Mouse (Mus musculus): ENCODE measurements at regions not wholly inside any gene's neighbourhood (a gene's known extent, or its start where the extent isn't known, plus 50 kb on each side); places are given as distances from the start of the nearest gene placed in this dataset.

DNA sequence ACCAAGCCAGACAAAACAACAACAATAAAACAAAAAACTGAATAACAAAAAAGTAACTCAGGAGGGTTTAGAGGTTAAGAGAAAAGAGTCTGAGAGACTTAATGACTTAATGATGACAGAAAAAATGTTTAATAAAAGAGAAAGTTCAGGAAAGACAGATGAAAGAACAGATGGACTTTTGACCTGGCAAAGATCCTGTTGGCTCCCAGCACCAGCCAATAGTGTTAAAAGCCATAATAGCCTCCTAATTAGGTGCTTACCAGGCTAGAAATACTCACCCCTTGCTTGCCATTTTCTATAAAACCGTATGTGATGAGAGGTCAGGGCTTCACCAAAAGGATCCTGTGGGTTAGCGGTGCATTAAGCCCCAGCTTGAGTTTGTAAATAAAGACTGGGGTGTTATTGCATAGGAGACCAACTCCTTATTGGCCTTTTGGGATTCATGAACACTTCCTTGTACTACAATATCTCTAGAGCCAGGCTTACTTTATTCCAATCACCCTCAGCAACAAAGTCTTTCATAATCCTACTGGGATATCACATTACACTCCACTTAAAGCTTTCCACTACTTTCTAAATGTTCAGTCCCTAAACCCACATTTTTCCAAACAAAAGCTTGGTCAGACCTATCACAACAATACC, 282.1 kb upstream of the Rasa1 start:
- intact Hi-C loops (cut with DNase I; ENCODE audit: low total_unique reads): no loop called here
- DNase-seq: no peak

DNA sequence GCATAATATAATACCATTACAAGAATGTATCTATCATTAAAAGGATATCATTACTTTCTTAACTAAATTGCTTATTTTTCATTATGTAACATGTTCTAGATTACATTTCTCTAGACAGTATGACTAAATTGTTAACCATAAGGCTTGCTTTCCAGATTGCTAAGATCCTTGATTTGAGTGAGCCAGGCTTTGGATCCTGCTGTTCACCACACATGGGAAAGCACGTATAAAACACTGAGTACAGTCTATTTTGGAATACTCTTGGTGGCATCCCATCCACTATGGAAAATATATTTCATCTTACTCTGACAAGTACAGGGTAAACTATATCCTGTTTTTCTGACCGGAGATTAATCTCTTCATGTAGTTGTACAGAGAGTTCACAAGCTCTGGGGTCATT, 268.9 kb upstream of the Rasa1 start:
- DNase-seq: no peak
- intact Hi-C loops (cut with DNase I; ENCODE audit: low total_unique reads): no loop called here

DNA sequence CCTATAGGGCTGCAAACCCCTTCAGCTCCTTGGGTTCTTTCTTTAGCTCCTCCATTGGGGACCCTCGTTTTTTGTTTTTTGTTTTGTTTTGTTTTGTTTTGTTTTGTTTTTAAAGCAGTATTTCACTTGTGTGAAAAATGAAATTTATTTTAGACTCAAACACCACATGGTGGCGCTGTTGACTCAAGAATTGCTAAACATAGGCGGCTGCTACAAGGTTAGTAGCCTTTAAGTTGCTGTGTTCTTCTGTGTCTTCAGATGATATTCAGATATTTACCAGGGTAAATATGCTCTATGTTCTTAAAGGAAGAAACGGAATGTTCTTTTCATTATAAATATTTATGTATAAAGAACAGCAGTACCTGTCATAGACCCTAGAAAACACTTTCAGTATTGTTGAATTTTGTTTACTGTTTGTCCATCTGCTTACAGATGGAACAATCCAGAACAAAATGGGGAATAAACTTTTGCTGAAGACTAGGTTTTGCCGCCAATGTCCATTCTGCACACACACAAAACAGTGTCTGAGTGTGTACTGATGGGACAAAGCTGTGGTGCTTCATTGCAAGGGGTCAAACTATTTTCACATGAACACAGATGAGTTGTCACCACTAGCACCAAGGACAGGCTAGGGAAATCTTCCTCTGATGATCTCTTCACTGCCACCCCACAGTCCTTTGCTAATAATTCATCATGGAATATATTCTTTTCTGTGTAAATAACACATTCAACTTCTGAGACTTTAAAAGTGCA, 267.3 kb upstream of the Rasa1 start:
- intact Hi-C loops (cut with DNase I; ENCODE audit: low total_unique reads): no loop called here
- peak; percentile 38 for DNase-seq

DNA sequence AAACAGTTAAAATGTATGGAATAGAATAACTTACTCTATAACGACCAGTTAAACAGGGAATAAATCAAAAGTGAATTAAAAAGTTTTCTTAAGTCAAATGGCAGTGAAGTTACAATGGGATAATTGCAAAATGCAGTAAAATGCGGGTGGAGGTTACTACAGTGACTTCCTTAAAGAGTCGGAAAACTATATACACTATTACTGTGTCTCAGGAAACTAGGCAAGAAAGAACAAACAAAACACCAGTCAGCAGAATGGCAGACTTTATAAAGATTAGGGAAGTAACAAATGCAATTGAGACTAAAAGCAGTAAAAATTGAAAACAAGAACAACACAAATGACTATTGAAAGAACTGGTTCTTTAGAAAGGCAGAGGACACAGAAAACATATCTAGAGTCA, 264.1 kb upstream of the Rasa1 start:
- intact Hi-C loops (cut with DNase I; ENCODE audit: low total_unique reads): no loop called here

DNA sequence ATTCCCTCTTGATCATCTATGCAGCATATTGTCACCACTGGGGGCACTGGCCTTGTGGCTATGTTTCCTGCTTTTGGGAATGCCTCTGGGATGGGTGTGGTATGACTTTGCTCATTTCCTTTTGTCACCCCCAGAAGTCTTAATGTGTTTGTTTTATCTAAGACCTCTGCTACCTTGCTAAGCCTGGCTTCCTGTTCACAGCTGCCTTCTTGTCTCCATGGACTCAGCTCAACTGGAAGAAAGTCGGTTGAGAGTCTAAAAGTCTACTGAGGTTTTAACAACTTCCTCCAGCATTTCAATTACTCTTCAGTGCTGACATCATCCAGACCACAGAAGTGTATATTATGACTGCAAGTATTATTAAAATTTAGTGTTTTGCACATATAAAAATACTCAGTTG, 220.7 kb upstream of the Rasa1 start:
- intact Hi-C loops (cut with DNase I; ENCODE audit: low total_unique reads): no loop called here

More for the DNA sequence above, 264.1 kb upstream of the Rasa1 start:
- no peak for DNase-seq

DNA sequence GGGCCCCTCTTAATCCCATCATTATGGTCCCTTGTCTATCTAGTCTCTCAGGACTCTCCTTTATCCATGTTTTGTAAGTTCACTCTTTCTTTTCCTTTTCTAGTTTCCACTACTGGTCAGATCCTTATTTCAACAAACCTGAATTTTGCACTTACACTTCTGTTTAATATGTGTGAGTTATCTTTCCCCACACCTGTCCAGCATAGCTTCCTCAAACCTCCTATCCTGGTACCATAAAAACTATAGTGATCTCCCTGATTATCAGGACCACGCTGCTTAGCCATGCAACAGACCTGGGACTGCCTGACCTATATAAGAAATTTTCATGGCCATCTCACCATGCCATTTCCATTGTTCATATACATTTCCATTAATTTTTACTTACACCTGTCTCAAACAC, 219.6 kb upstream of the Rasa1 start:
- no peak for DNase-seq
- intact Hi-C loops (cut with DNase I; ENCODE audit: low total_unique reads): no loop called here

More for the DNA sequence above, 220.7 kb upstream of the Rasa1 start:
- no peak for DNase-seq

DNA sequence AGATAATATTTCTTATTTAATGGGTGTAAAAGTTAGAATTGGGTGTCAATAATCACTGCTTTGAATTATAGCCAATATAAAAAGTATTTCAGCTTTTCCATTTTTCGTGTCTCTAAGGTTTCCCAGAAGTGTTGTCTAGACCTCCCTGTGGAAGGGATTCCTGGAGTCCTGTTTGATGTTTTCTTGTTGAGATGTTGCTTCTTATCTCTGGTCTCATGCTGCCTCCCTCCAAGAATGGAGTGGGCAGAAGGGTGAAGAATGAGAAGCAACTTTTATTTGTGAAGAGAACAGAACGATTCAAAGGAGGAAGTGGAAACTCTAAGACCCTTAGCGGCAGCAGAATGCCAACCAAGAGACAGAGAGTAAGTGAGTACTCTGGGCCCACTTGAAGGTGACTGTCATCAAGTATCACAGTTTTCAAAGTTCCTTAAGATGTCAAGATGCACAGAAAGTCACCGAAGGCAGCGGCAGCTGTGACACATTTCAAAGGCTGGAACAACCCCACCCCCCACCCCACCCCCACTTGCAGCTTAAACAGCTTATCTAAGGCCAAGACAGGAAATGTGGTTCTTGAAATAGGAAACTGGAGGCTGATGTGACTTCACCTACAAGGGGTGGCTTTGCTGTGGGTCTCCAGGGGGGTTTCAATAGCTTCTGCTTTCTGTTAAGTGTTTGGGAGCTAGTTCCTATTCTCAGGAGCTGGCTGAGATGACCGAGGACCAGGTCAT, 218.6 kb upstream of the Rasa1 start:
- intact Hi-C loops (cut with DNase I; ENCODE audit: low total_unique reads): no loop called here
- no peak for DNase-seq

DNA sequence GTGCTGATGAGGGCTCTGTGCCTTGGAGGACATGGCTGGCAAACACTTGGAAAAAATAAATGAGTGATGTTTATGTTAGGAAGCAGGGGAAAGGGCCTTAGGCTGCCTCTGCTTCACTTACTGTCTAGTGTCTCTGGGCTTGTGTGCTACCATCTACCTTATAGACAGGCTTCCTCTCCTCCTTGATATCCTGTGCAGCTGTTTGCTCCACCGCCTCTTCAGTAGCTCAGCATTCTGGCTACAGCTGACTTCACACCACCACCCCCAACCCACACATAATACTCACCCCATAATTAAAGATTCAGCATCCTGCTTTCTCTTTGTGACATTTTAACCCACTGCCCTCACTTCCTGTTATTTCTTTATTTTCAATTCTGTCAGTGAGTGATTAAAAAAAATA, 217.9 kb upstream of the Rasa1 start:
- intact Hi-C loops (cut with DNase I; ENCODE audit: low total_unique reads): no loop called here
- DNase-seq: no peak

DNA sequence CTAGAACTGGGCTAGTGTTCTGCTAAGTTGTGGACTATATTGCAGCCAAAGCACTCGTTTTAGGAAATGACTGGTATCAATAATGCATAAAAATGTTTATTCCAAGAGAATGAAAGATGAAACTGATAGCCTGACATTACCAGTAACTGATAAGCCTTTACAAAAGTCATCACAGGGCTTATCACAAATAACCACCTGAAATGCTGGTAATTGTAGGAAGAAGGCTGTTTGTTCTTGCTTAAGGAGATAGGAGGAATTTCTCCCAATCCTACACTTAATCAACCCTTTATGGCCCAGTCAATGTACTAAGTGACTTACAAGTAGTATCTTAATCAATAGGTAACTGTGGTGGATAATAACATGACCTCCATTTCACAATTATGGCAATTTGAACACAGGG, 217.1 kb upstream of the Rasa1 start:
- no peak for DNase-seq
- intact Hi-C loops (cut with DNase I; ENCODE audit: low total_unique reads): no loop called here

DNA sequence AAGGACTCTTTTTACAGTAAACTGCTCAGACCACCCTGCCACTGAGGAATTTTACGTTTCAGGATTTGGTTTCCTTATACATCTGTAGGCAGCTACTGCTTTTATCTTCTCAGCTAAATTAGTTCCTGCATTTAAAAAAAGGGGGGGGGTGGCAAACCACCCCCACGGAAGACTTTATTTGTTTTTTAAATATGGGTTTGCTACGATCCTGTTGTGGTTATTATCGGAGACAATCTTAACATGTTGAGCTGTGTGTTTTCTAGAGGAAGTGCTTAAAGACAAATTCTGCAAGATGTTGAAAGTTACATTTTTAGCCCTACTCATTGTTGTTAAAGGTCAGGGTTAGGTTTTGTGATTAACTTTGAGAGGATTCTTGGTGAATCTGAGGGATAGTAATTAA, 216.1 kb upstream of the Rasa1 start:
- DNase-seq: no peak
- intact Hi-C loops (cut with DNase I; ENCODE audit: low total_unique reads): no loop called here

DNA sequence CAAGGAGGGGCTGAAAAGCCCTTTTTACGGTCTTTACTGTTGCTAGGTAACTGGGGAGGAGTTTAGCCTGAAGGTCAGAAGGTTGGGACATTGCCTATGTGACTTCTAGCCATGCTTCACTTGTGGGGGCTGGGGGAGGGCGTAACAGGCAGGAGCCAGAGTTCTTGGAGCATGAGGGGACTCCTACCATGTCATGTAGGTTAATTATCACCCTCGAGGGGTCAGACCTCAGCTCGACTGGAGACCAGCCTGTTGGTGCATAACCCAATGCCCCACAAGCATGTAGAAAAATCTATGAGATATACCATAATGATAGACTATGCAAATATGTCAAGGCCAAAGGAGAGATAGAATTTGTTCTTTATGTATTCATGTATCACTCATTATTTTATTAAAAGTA, 215.1 kb upstream of the Rasa1 start:
- intact Hi-C loops (cut with DNase I; ENCODE audit: low total_unique reads): no loop called here

DNA sequence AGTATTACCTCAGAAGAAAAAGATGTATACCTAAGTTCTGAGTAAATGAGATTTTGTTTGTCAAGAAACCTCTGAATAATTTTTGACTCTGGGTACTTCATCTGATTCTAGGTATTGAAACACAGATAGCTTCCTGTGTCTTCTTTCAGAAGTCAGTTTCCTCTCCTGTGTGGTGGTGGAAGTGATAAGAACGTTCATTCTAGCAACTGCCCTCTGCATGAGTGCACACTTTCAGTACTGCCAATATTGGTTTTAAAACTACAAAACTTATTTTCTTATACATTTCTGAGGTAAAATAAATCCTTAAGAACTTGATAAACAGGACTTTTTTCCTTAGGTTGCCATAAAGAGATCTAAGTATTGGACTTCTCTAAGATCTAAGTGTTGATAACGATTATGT, 209.8 kb upstream of the Rasa1 start:
- no peak for DNase-seq
- intact Hi-C loops (cut with DNase I; ENCODE audit: low total_unique reads): no loop called here

More for the DNA sequence above, 215.1 kb upstream of the Rasa1 start:
- no peak for DNase-seq

DNA sequence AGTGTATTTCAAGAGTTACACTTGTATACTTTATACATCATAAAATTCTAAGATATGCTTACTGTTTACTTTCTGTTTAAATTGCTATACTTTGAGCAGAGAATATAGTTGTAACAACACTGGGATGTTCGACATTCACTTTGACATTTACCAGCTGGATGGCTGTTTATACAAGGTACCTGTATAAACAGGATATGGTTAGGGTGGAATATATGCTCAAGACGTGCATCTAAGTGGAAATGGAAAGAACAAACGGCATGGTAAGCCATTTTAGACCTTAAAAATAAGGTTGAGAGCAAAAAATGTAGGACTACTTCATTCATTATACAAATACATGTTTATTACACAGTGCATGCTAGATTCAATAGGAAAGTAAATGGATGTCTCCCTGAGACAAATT, 195.9 kb upstream of the Rasa1 start:
- intact Hi-C loops (cut with DNase I; ENCODE audit: low total_unique reads): no loop called here
- DNase-seq: no peak

DNA sequence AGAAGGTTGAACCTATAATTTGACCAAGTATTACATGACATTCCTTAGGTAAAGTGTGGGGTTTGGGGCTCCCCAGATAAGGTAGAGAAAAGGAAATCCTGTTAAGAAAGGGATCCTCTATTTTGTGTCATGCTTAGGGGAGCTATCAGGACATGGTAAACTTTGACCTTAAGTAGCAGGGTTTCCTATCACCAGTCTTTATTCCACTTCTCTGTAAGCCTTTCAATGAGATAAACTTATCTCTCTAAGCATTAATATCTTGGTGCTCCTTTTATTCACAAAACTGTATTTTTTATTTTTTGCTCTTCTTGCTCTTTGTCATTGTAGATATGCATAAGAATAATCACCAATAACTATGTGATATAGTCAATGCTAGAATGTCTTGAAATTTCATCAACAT, 194.4 kb upstream of the Rasa1 start:
- intact Hi-C loops (cut with DNase I; ENCODE audit: low total_unique reads): no loop called here

DNA sequence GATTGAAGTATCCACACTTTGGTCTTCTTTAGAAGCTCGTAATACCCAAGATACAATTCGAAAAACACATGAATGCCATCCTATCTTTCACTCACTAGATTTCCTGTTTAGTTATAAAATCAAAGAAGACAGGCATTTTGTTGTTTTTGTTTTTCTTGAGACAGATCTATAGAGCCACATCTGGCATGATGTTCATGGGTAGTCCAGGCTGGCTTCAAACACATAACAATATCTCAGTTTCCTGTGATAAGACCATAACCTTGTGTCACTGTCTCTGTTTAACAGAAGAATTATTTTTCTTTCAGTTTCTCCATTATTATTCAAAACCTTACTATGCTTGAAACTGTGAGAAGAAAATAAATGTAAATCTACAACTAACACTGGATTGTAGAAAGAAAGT, 190.5 kb upstream of the Rasa1 start:
- intact Hi-C loops (cut with DNase I; ENCODE audit: low total_unique reads): no loop called here

More for the DNA sequence above, 194.4 kb upstream of the Rasa1 start:
- DNase-seq: no peak

DNA sequence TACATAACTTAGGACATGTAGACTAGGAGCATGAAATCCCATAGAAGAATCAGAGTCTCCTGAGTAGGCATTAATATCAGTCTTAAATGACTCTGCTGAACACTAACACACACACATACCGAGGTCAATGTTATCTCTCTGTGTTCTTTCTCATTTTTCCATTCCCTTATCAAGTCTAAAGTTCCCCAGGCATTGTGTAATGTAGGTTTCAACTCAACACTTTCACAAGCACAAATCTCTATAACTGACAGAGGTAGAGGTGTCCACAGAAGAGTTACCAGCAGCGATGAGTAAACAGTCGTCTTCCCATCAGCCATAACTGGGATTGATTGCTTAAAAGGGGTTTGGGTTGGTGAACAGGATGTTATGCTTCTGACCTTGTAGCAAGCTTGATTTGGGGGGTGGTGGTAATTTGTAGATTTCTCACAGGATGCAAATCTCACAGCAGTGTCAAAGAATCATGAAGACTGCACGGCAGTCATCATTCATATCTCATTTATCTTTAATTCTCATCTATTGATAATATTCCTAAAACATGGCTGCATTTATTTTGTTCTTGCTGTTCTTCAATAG, 187.4 kb upstream of the Rasa1 start:
- DNase-seq: no peak
- intact Hi-C loops (cut with DNase I; ENCODE audit: low total_unique reads): no loop called here

More for the DNA sequence above, 190.5 kb upstream of the Rasa1 start:
- no peak for DNase-seq

DNA sequence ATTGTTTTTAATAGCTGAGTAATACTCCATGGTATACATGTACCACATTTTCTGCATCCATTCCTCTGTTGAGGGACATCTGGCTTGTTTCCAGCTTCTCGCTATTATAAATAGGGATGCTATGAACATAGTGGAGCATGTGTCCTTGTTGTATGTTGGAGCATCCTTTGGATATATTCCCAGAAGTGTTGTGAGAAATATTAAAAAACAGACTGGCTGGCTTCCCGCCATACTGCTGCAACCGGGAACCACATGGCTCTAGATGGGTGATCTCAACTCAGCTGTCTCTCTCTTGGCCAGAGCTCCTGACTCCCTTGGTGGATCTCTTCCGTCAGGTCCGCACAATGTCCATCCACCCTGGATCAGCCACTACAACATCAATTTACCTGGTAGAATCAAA, 182.4 kb upstream of the Rasa1 start:
- DNase-seq: no peak
- intact Hi-C loops (cut with DNase I; ENCODE audit: low total_unique reads): no loop called here

DNA sequence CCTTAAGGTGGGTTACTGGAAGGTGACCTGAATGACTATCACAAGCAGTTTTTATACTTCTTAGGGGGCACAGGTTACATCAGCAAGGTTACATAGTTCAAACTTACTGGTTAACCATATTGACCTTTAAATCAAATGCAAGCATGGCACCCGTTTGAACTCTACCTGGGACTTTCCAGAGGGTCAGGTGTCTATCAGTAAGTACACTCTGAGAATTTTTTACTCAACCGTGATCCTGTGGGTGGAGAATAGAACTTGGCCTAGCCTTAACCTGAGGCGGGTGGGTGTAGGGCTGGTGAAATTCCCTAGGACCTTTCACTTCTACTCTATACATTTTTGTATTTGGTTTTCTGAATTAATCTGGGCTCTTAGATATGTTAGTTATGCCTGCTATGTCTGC, 170.5 kb upstream of the Rasa1 start:
- intact Hi-C loops (cut with DNase I; ENCODE audit: low total_unique reads): no loop called here
- no peak for DNase-seq

DNA sequence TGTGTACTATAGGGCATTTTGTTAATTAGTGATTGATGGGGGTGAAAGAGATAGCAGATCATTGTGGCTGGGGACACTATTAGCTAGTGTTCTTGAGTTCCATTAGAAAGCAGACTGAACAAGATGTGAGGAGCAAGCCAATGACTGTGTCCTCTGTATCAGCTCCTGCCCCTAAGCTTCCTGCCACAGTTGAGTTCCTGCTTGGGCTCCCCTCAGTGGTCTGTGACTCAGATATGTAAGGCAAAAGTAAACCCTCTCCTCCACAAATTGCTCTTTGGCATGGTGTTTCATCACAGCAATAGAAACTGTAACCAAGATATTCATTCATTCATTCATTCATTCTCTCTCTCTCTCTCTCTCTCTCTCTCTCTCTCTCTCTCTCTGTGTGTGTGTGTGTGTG, 169.7 kb upstream of the Rasa1 start:
- no peak for DNase-seq

DNA sequence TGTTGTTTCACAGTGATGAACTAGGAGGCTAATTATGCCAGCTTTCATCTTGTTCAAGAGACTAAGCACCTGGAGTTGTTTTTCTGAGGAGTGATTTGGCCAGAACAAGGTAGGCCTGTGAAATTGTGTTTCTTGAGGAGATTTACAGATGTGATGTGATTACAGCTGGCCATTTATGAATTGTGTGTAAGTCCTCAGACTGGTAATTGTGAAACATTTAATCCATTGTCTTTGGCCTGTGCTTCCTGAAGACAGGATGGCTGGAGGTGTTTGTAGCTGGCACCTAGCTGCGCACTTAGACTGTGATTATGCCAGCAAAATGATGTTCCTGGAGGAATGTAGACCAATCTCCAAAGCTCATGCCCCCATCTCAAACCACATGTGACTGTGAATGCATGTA, 150.7 kb upstream of the Rasa1 start:
- no peak for DNase-seq
- intact Hi-C loops (cut with DNase I; ENCODE audit: low total_unique reads): no loop called here

More for the DNA sequence above, 169.7 kb upstream of the Rasa1 start:
- intact Hi-C loops (cut with DNase I; ENCODE audit: low total_unique reads): no loop called here
